Mouse (Mus musculus): ENCODE data around the gene Klc3.

Gene Klc3

GRCm38 (mm10) chr7:19405417-19405816 lies 1.5 kb upstream of the Klc3 start:
- peak; percentile 86 for DNase-seq

- no peak for DNase-seq
Measured at GRCm38 (mm10) chr7:19404476-19404875, 572 bp upstream of the Klc3 start, which contains the start of gene Ckm. Gene Ckm (plus strand): TSS chr7:19404776.

- peak; percentile 65 for DNase-seq
Measured at GRCm38 (mm10) chr7:19402535-19403112, 1.3 kb downstream of the Klc3 start.

- DNase-seq = no peak
Measured at GRCm38 (mm10) chr7:19400946-19401345, 3.0 kb downstream of the Klc3 start.

- DNase-seq = peak; percentile 82
Measured at GRCm38 (mm10) chr7:19399496-19400280, 4.2 kb downstream of the Klc3 start.

- no peak for DNase-seq
Measured at GRCm38 (mm10) chr7:19394484-19394883, 9.4 kb downstream of the Klc3 start.

GRCm38 (mm10) chr7:19388699-19389413 lies 15.0 kb downstream of the Klc3 start:
- DNase-seq = peak; percentile 93

GRCm38 (mm10) chr7:19383708-19384107 lies 20.2 kb downstream of the Klc3 start:
- no peak for DNase-seq

GRCm38 (mm10) chr7:19382166-19382541 lies 21.8 kb downstream of the Klc3 start:
- DNase-seq = no peak

GRCm38 (mm10) chr7:19381377-19382165 lies 22.3 kb downstream of the Klc3 start, which contains the start of gene Ercc2:
Gene Ercc2 (plus strand): TSS chr7:19382010.
- DNase-seq = peak; percentile 100

- DNase-seq = peak; percentile 60
Measured at GRCm38 (mm10) chr7:19378049-19378448, 25.9 kb downstream of the Klc3 start.

GRCm38 (mm10) chr7:19376019-19376418 lies 27.9 kb downstream of the Klc3 start:
- no peak for DNase-seq

GRCm38 (mm10) chr7:19375368-19375767 lies 28.5 kb downstream of the Klc3 start:
- no peak for DNase-seq

- no peak for DNase-seq
Measured at GRCm38 (mm10) chr7:19373367-19373766, 30.5 kb downstream of the Klc3 start.

GRCm38 (mm10) chr7:19369823-19370425 lies 34.0 kb downstream of the Klc3 start:
- DNase-seq = peak; percentile 82

GRCm38 (mm10) chr7:19368380-19368779 lies 35.5 kb downstream of the Klc3 start:
- no peak for DNase-seq

- DNase-seq = no peak
Measured at GRCm38 (mm10) chr7:19365376-19365775, 38.5 kb downstream of the Klc3 start.

GRCm38 (mm10) chr7:19363881-19364280 lies 40.0 kb downstream of the Klc3 start:
- DNase-seq = peak; percentile 78

GRCm38 (mm10) chr7:19362276-19362675 lies 41.6 kb downstream of the Klc3 start:
- peak; percentile 71 for DNase-seq

- peak; percentile 72 for DNase-seq
Measured at GRCm38 (mm10) chr7:19361720-19362119, 42.2 kb downstream of the Klc3 start.

GRCm38 (mm10) chr7:19360944-19361343 lies 43.0 kb downstream of the Klc3 start:
- DNase-seq = peak; percentile 92

GRCm38 (mm10) chr7:19359892-19360641 lies 43.8 kb downstream of the Klc3 start:
- DNase-seq = peak; percentile 91

Measured in retina, postnatal 1 day (tissue).